Mouse (Mus musculus) limb, embryonic 13.5 days (tissue): Measurements from ENCODE around the gene Sh3kbp1. TPM values are rescaled to one million over a fixed set of nuclear protein-coding genes. Genes with fewer than 3 reads are reported as not detected.
A peak's percentile ranks its signal among the peaks of the same experiment; 100 is the strongest.

Experiments
- ATAC-seq: fragments of 200-750 bp; cut with Nextera tagmentation; 2 replicates; pipeline ENCODE4 v1.8.0; 2017; ENCODE audit warnings: low read depth, moderate number of reproducible peaks, moderate TSS enrichment; ENCODE audit not compliant: low FRiP score
- H3K27ac ChIP-seq: fragments of 300-500 bp; sonication (generic); 2 replicates; pipeline ENCODE4 v1.5.1; 2015; ENCODE audit warnings: inconsistent platforms, mild to moderate bottlenecking, moderate library complexity
- H3K27me3 ChIP-seq: fragments of 300-500 bp; sonication (generic); 2 replicates; pipeline ENCODE4 v1.6.1; 2015; ENCODE audit warnings: mild to moderate bottlenecking, inconsistent platforms
- H3K36me3 ChIP-seq: fragments of 300-500 bp; sonication (generic); 2 replicates; pipeline ENCODE4 v1.6.1; 2015; ENCODE audit warnings: inconsistent platforms, mild to moderate bottlenecking, moderate library complexity
- H3K4me1 ChIP-seq: fragments of 300-500 bp; sonication (generic); 2 replicates; pipeline ENCODE4 v1.6.1; 2015; ENCODE audit warnings: inconsistent platforms
- H3K4me2 ChIP-seq: fragments of 300-500 bp; sonication (generic); replicated peaks from 2 replicates; pipeline ENCODE4 v1.6.1; 2015; ENCODE audit warnings: inconsistent platforms, mild to moderate bottlenecking, moderate library complexity
- H3K4me3 ChIP-seq: fragments of 300-500 bp; sonication (generic); 2 replicates; pipeline ENCODE4 v1.5.1; 2015; ENCODE audit warnings: moderate library complexity, mild to moderate bottlenecking, inconsistent platforms
- H3K9ac ChIP-seq: fragments of 300-500 bp; sonication (generic); 2 replicates; pipeline ENCODE4 v1.6.1; 2015; ENCODE audit warnings: mild to moderate bottlenecking, inconsistent platforms
- H3K9me3 ChIP-seq: fragments of 300-500 bp; sonication (generic); 2 replicates; pipeline ENCODE4 v1.6.1; 2016; ENCODE audit warnings: inconsistent platforms
- WGBS: fragments of 180-500 bp; shearing (Covaris S2); methylation state at CpG from one replicate; pipeline ENCODE4 v1.1.7; 2015; 5-methylcytosine and 5-hydroxymethylcytosine counted together
- polyA plus RNA-seq: library from polyadenylated mRNA; unstranded; fragments of >200 nt; fragmentation: Nextera tagmentation; extraction: Ambion mirVana; gene quantifications from 2 replicates; pipeline ENCODE4 v1.2.1, GENCODE M21; 2015

The Sh3kbp1 gene
- polyA plus RNA-seq, 1 experiment from 2014 or later: 39.0 TPM

DNA sequence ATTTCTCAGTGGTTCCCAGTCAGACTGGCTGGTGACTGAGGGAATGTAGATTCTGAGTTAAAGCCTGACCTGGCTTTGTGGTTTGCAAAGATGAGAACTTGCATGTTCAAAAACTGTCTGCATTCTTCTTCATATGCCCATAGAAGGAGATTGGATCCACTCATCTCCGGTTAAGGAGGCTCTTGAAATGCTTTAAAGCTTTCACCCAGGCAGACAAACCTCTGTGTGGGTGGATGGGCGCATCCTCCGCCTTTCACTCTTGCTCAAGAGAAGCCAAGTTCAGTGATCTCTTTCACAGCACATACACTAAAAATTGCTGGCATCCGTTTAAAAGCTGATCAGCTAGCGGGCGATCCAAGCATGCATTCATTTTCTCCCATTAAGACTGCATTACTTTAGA is 182.4 kb downstream of the Sh3kbp1 start:
- Histone ChIP-seq H3K9me3 (no peaks in the 10 kb centered on the region), H3K36me3 (no peaks in the 10 kb centered on the region), H3K27ac (no peak overlapping the region), H3K4me2 (no peak overlapping the region), H3K27me3 (peaks cover 18% of the 10 kb centered on the region), H3K4me3 (no peak overlapping the region), H3K4me1 (no peaks in the 10 kb centered on the region), H3K9ac (no peak overlapping the region)
- no peak for ATAC-seq
- 90% methylated on average over 6 of the region's 6 CpGs for WGBS

DNA sequence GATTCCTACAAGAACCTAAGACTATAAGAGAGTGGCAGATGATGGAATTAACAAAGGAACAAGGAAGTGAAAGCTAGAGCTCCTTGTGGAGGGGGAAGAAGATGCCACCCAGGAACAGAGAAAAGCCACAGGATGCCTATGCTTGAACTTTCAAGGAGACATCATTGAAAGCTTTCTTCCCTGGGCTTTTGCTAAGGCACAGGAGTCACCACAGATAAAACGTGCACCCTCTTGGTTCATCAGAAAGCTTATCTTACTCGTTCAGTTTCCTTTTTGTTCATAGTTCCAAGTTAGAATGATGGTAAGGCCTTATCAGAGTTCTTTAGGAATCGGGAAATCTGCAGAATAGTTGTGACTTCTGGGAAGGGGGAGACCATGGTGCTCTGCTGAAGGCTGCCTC is 183.4 kb downstream of the Sh3kbp1 start:
- Histone ChIP-seq H3K9ac (no peak overlapping the region), H3K4me2 (no peak overlapping the region), H3K27me3 (peaks cover 13% of the 10 kb centered on the region), H3K27ac (no peak overlapping the region), H3K36me3 (no peaks in the 10 kb centered on the region), H3K9me3 (no peaks in the 10 kb centered on the region), H3K4me3 (no peak overlapping the region), H3K4me1 (no peaks in the 10 kb centered on the region)
- 73% methylated on average over 3 of the region's 3 CpGs for WGBS
- ATAC-seq: no peak

GRCm38 (mm10) chrX:159817508-159817907 is 190.4 kb downstream of the Sh3kbp1 start:
- H3K4me2 ChIP-seq: no peak overlapping the region
- no peak overlapping the region for H3K9ac ChIP-seq
- no peaks in the 10 kb centered on the region for H3K36me3 ChIP-seq
- no peaks in the 10 kb centered on the region for H3K9me3 ChIP-seq
- H3K27ac ChIP-seq: no peak overlapping the region
- no peak overlapping the region for H3K4me3 ChIP-seq
- no peak for ATAC-seq
- 96% methylated on average over 2 of the region's 2 CpGs for WGBS
- peaks cover 15% of the 10 kb centered on the region; the same call in 1 of the 2 replicates for H3K27me3 ChIP-seq
- no peaks in the 10 kb centered on the region for H3K4me1 ChIP-seq

- H3K4me3 ChIP-seq: no peak overlapping the region
- WGBS: 40% methylated on average over 5 of the region's 5 CpGs
- no peak overlapping the region for H3K4me2 ChIP-seq
- H3K27me3 ChIP-seq: peaks cover 15% of the 10 kb centered on the region
- H3K27ac ChIP-seq: no peak overlapping the region
- no peak overlapping the region for H3K9ac ChIP-seq
- H3K4me1 ChIP-seq: no peaks in the 10 kb centered on the region
- no peaks in the 10 kb centered on the region for H3K36me3 ChIP-seq
- ATAC-seq: no peak; the same call in 1 of the 2 replicates
- no peaks in the 10 kb centered on the region for H3K9me3 ChIP-seq
Measured at GRCm38 (mm10) chrX:159828135-159828534, 201.1 kb downstream of the Sh3kbp1 start.

- no peaks in the 10 kb centered on the region for H3K9me3 ChIP-seq
- no peak overlapping the region for H3K4me3 ChIP-seq
- no peak for ATAC-seq
- H3K4me2 ChIP-seq: no peak overlapping the region
- no peaks in the 10 kb centered on the region for H3K36me3 ChIP-seq
- H3K9ac ChIP-seq: no peak overlapping the region
- no peak overlapping the region for H3K27ac ChIP-seq
- peaks cover 13% of the 10 kb centered on the region for H3K27me3 ChIP-seq
- WGBS: 59% methylated on average over 6 of the region's 6 CpGs
- no peaks in the 10 kb centered on the region for H3K4me1 ChIP-seq
Measured at GRCm38 (mm10) chrX:159829192-159829852, 202.2 kb downstream of the Sh3kbp1 start.

DNA sequence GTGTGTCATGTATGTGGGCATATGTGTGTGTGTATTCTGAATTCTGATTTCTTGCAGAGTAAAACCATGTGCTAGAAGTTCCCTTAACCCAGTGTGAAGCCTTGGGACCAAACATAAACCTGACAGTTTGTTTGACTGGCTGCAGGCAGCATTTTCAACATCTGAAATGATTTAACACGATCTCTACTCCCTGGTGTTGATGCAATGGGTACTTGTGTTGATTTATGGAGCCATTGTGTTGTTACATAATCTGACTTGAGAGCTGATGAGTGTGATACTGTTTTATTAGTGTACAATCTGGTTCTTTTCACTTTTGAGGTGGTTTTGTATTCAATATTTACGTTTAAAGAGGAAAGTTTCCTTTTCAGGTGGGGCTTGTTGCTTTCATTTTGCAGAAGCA is 204.1 kb downstream of the Sh3kbp1 start:
- Histone ChIP-seq H3K9ac (no peak overlapping the region), H3K36me3 (no peaks in the 10 kb centered on the region), H3K27me3 (peaks cover 17% of the 10 kb centered on the region; the same call in 1 of the 2 replicates), H3K27ac (no peak overlapping the region), H3K4me3 (no peak overlapping the region), H3K4me2 (no peak overlapping the region), H3K9me3 (no peaks in the 10 kb centered on the region), H3K4me1 (no peaks in the 10 kb centered on the region)
- ATAC-seq: 0 out of 2 replicates have a peak, but pooled peaks have one; percentile 48
- 35% methylated on average over 2 of the region's 2 CpGs for WGBS

DNA sequence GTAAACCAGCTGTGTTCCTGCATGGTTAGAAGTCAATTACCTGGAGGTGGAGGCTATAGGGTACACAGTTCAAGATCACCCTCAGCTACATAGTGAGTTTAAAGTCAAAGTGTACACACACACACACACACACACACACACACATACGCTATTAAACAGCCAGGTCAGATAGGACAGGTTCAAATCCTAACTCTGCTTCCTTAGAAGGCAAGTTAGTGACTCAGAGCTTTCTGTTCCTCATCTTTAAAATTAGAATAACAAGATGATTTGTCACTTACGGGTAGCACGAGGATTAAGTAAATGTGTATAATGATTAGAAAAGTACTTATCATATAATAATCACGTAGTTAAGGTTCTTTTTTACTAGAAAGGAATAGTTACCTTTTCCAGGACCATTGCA is 208.2 kb downstream of the Sh3kbp1 start:
- no peaks in the 10 kb centered on the region for H3K4me1 ChIP-seq
- H3K4me3 ChIP-seq: no peak overlapping the region
- H3K36me3 ChIP-seq: no peaks in the 10 kb centered on the region
- H3K27ac ChIP-seq: no peak overlapping the region
- H3K9ac ChIP-seq: no peak overlapping the region
- no peak overlapping the region for H3K4me2 ChIP-seq
- WGBS: 85% methylated on average over 4 of the region's 4 CpGs
- no peaks in the 10 kb centered on the region for H3K9me3 ChIP-seq
- H3K27me3 ChIP-seq: peaks cover 19% of the 10 kb centered on the region; the same call in 1 of the 2 replicates
- ATAC-seq: no peak

DNA sequence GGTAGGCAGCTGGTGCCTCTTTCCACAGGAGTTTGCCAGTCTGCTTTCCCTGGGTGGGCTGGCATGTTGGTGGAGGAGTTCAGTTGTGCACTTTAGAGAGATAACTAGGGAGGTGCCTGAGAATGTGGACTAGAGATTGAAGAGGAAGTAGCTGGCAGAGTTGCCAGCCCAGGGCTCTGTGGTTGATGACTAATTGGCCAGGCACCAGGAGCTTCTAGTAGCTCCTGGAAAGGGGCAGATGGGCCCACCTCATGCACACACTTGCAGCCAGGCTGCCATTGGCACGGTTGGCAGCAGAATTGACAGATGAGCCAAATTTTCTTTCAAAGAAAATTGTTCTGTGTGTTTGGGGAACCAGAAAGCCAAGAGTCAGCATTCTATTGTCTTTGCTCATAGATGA is 210.3 kb downstream of the Sh3kbp1 start:
- no peaks in the 10 kb centered on the region for H3K9me3 ChIP-seq
- WGBS: 92% methylated on average over 1 of the region's 1 CpGs
- ATAC-seq: no peak

GRCm38 (mm10) chrX:159839786-159840185 is 212.7 kb downstream of the Sh3kbp1 start:
- no peaks in the 10 kb centered on the region for H3K9me3 ChIP-seq
- no peak overlapping the region for H3K9ac ChIP-seq
- H3K4me2 ChIP-seq: no peak overlapping the region
- H3K4me1 ChIP-seq: no peaks in the 10 kb centered on the region
- H3K36me3 ChIP-seq: no peaks in the 10 kb centered on the region
- H3K4me3 ChIP-seq: no peak overlapping the region
- no peak overlapping the region for H3K27ac ChIP-seq
- whole genome bisulfite sequencing: 69% methylated on average over 2 of the region's 2 CpGs
- no peak for ATAC-seq
- peaks cover 17% of the 10 kb centered on the region; the same call in 1 of the 2 replicates for H3K27me3 ChIP-seq

More for the DNA sequence above, 210.3 kb downstream of the Sh3kbp1 start:
- Histone ChIP-seq H3K36me3 (no peaks in the 10 kb centered on the region), H3K4me2 (no peak overlapping the region), H3K27me3 (peaks cover 20% of the 10 kb centered on the region; the same call in 1 of the 2 replicates), H3K4me3 (no peak overlapping the region), H3K4me1 (no peaks in the 10 kb centered on the region), H3K27ac (no peak overlapping the region), H3K9ac (no peak overlapping the region)

DNA sequence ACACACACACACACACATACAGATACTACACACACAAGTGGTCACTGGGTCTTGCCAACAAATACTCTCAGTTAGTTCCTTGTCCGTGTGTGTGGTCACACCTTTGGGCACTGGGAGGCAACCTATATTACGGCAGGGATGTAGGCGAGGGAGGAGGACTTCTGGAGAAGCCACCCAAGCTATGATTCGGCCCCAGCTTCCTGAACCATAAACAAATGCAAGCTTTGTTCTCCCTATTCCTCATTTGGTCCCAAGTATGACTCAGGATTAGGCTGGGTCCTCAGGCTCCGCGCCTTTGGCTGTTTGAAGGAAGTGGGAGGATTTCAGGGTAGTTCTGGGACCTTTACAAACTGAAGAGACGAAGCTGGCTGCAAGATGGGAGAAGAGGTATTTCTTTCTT is 213.2 kb downstream of the Sh3kbp1 start:
- Histone ChIP-seq H3K4me1 (no peaks in the 10 kb centered on the region), H3K36me3 (no peaks in the 10 kb centered on the region), H3K27me3 (peaks cover 14% of the 10 kb centered on the region; the same call in 1 of the 2 replicates), H3K9me3 (no peaks in the 10 kb centered on the region), H3K4me3 (no peak overlapping the region), H3K27ac (no peak overlapping the region), H3K4me2 (no peak overlapping the region), H3K9ac (no peak overlapping the region)
- no peak for ATAC-seq
- 40% methylated on average over 7 of the region's 7 CpGs for WGBS

DNA sequence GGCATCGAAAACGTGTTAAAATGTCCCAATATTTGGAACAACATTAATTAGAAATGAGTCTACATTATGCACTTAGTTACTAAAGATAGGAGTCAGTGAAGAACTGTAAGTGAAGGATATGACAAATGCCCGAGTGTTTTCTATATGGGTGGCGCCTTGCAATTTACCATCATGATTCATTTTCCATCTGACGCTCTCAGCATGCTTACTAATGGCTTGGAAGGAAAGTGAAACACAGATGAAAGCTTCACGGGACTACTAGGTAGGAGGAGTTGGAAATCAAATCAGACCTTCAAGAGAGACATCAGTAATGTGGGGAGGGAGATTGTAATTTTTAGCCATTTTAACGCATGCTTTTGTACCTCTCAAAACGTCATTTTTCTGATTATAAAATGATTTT is 223.7 kb downstream of the Sh3kbp1 start:
- no peak for ATAC-seq
- no peak overlapping the region for H3K27ac ChIP-seq
- no peak overlapping the region for H3K4me3 ChIP-seq
- no peaks in the 10 kb centered on the region for H3K4me1 ChIP-seq
- no peak overlapping the region for H3K9ac ChIP-seq
- peaks cover 14% of the 10 kb centered on the region for H3K27me3 ChIP-seq
- no peaks in the 10 kb centered on the region for H3K36me3 ChIP-seq
- no peaks in the 10 kb centered on the region for H3K9me3 ChIP-seq
- WGBS: 86% methylated on average over 8 of the region's 8 CpGs
- no peak overlapping the region for H3K4me2 ChIP-seq

- H3K27ac ChIP-seq: no peak overlapping the region
- H3K27me3 ChIP-seq: peaks cover 25% of the 10 kb centered on the region
- H3K4me2 ChIP-seq: no peak overlapping the region
- H3K9ac ChIP-seq: no peak overlapping the region
- no peak overlapping the region for H3K4me3 ChIP-seq
- no peak for ATAC-seq
- no peaks in the 10 kb centered on the region for H3K36me3 ChIP-seq
- H3K9me3 ChIP-seq: no peaks in the 10 kb centered on the region
- H3K4me1 ChIP-seq: no peaks in the 10 kb centered on the region
- 90% methylated on average over 1 of the region's 1 CpGs for WGBS
Measured at GRCm38 (mm10) chrX:159856866-159857265, 229.8 kb downstream of the Sh3kbp1 start.

DNA sequence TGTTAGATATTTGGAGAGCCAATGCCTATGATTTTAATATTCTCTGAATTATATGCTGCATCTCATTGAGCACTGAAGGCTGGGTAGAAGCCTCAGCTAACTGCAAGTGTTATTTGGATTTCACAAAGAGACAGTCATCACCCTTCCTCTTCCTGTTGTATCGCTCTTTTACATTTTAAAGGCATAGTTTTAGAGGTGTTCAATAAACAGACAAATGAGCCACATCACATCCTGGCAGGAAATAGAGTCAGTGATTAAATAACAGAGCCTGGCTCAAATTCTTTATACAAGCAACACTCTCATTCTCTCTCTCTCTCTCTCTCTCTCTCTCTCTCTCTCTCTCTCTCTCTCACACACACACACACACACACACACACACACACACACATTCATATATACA is 231.1 kb downstream of the Sh3kbp1 start:
- H3K9ac ChIP-seq: no peak overlapping the region
- H3K36me3 ChIP-seq: no peaks in the 10 kb centered on the region
- WGBS: 74% methylated on average over 1 of the region's 1 CpGs
- H3K4me2 ChIP-seq: no peak overlapping the region
- H3K27ac ChIP-seq: no peak overlapping the region
- H3K27me3 ChIP-seq: peaks cover 26% of the 10 kb centered on the region
- H3K9me3 ChIP-seq: no peaks in the 10 kb centered on the region
- no peak overlapping the region for H3K4me3 ChIP-seq
- ATAC-seq: no peak
- H3K4me1 ChIP-seq: no peaks in the 10 kb centered on the region
